Mouse (Mus musculus) lung, adult 2 months (tissue): Measurements from ENCODE around the gene Psmd9.

Source experiments
- CTCF ChIP-seq: fragments of 200-500 bp; IDR thresholded peaks from 2 replicates; pipeline ENCODE4 v1.5.1; 2011; ENCODE audit warnings: mild to moderate bottlenecking, low read length, control low read depth; ENCODE audit not compliant: insufficient read depth
- POLR2A ChIP-seq: fragments of 200-500 bp; IDR thresholded peaks from 2 replicates; pipeline ENCODE4 v1.6.1; 2011; ENCODE audit warnings: low read depth, mild to moderate bottlenecking, control low read depth, low read length, borderline replicate concordance; ENCODE audit errors: extremely low read depth

- no peak for TF ChIP-seq CTCF
- TF ChIP-seq POLR2A: no peak
Measured at GRCm38 (mm10) chr5:123228524-123228922, 59.3 kb downstream of the Psmd9 start.
